Mouse (Mus musculus): Measurements from ENCODE around the gene Taf10.

Taf10 gene

DNA sequence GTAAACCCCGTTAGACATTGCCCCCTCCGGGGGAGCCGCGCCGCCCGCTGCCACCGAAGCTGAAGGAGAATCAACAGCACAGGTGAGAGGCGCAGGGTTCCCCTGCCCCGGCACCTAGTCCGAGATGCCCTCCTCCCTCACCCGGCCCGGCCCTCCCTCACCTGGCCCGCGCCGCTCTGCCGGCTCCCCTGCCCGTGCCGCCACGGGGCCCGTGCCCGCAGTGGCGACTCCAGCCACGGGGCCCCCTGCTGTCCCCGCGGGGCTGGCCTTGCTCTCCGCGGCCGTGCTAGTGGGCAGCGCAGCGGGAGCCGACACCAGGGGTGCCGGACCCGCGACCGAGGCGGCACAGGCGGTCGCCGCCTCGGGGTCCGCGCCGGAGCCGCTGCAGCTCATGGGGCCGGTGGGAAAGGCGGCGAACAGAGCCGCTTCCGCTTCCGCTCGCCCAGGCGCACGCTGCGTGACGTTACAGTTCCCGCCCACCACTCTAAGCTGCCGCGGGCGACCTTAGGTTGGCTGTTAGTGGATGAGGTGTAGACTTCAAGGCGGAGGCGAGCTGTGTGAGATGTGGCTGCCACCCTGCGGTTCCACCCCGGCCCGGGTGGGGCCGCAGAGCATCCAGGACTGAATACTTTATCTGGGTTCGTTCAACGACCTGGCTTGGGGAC lies at the start of gene Taf10:
Gene Taf10, minus strand, starts transcription at position 436 of the 665 bp plus-strand sequence.
- DNase-seq (ENCODE audit: low read depth, low spot score) = peak; percentile 95

GRCm38 (mm10) chr7:105793701-105794100 lies 49.5 kb upstream of the Taf10 start:
- no peak for DNase-seq (ENCODE audit: low read depth, low spot score)

- no peak for DNase-seq (ENCODE audit: low read depth, low spot score)
These were observed 47.0 kb upstream of the Taf10 start for GRCm38 (mm10) chr7:105791147-105791546.

GRCm38 (mm10) chr7:105787285-105788140 lies 43.4 kb upstream of the Taf10 start, which contains the start of gene Dchs1:
Gene Dchs1, minus strand, starts transcription at chr7:105787654.
- DNase-seq (ENCODE audit: low read depth, low spot score) = no peak

GRCm38 (mm10) chr7:105786506-105787284 lies 42.5 kb upstream of the Taf10 start:
- no peak for DNase-seq (ENCODE audit: low read depth, low spot score)

DNA sequence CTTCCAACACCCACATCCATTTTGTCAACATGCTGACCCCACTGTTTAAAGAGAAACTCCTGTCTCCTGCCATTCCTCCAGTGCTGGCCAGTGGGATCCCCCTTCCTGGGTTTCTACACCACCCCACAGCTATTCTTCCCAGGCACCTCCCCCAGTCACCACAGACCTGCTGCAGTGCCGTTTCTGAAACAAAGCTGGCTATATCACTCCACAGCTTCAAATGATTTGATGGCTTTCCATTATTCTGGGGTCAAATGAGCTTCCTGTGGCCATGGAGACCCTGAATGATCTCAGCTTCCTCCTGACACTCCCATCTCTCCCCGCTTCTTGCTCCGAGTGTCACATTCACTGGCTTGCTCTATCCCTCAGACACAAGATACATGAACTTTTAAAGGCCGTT lies 40.4 kb upstream of the Taf10 start:
- DNase-seq (ENCODE audit: low read depth, low spot score) = no peak

- DNase-seq (ENCODE audit: low read depth, low spot score) = no peak
These were observed 39.7 kb upstream of the Taf10 start for GRCm38 (mm10) chr7:105783861-105784260.

DNA sequence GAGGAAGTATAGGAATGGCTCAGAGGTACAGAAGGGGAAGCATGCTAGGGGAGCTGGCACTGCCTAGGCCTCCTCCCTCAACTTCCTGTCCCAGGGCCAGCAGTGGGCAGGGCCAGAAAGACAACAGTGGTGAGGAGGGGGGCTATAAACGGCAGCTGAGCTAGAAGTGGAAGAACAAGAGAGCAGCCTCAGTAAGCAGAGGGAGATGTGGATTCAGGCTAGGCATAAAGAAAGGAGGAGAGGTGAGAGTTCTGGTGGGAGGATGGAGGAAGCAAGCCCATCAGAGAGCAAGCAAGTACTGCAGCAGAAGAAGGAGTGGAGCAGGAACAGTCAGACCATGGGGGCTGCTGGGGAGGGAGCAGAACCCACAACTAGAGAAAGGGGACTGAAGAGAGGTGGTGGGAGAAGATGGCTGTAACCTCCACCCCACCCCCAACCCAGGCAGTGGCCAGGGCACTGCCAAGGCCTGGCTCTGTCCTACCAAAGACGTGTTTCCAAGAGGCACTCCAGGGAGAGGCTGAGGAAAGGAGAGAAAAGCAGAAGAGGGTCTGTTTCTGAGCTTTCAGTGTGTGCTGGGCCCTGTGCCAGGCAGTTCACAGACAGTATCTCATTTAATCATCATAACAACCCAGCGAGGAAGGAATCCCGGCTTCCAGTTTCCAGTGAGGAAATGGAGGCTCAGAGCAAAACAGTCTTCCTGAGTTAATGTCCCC lies 34.5 kb upstream of the Taf10 start:
- DNase-seq (ENCODE audit: low read depth, low spot score) = no peak

GRCm38 (mm10) chr7:105777797-105778552 lies 33.8 kb upstream of the Taf10 start:
- no peak for DNase-seq (ENCODE audit: low read depth, low spot score)

- DNase-seq (ENCODE audit: low read depth, low spot score) = no peak
These were observed 33.2 kb upstream of the Taf10 start for GRCm38 (mm10) chr7:105777316-105777715.

GRCm38 (mm10) chr7:105776026-105776425 lies 31.9 kb upstream of the Taf10 start:
- no peak for DNase-seq (ENCODE audit: low read depth, low spot score)

DNA sequence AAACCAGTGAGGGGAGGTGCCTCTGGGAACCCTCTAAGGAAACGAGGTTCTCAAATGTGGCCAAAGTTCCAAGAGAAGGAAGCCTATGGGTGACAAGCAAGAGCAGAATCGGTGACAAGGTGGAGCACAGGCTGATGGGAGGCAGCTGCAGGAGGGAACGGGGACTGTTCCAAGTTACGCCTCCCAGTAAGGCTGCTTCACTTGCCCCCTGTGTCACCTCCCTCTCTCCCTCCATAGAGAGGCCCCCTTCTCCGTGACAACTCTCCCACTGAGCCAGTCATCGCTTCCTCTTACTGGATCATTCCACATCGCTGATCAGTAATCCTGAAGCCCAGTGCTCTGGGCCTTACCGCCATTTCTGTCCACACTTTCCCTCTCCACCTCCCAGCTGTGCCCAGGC lies 30.5 kb upstream of the Taf10 start:
- no peak for DNase-seq (ENCODE audit: low read depth, low spot score)

DNA sequence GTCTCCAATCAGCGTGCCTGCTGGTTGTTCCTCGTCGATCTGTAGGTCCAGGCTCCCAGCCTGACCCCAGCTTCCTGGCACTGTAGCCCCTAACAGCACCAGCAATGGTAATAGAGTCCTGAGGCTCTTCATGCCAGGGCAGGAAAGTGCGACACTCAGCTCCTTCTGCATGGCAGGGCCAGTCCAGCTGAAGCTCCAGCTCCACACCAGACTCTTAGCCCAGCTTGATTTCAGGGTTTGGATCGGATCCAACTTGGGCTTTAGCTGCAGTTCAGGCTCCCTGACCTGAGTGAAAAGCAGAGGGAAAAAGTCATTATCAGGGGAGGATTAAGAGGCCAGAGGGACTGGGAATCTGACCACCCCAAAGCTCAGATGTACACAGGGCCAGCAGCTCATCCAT lies 28.9 kb upstream of the Taf10 start:
- DNase-seq (ENCODE audit: low read depth, low spot score) = no peak

GRCm38 (mm10) chr7:105772331-105772730 lies 28.2 kb upstream of the Taf10 start:
- DNase-seq (ENCODE audit: low read depth, low spot score) = no peak

- no peak for DNase-seq (ENCODE audit: low read depth, low spot score)
These were observed 25.8 kb upstream of the Taf10 start for GRCm38 (mm10) chr7:105769959-105770358.

- DNase-seq (ENCODE audit: low read depth, low spot score) = no peak
These were observed 23.6 kb upstream of the Taf10 start for GRCm38 (mm10) chr7:105767729-105768165.

DNA sequence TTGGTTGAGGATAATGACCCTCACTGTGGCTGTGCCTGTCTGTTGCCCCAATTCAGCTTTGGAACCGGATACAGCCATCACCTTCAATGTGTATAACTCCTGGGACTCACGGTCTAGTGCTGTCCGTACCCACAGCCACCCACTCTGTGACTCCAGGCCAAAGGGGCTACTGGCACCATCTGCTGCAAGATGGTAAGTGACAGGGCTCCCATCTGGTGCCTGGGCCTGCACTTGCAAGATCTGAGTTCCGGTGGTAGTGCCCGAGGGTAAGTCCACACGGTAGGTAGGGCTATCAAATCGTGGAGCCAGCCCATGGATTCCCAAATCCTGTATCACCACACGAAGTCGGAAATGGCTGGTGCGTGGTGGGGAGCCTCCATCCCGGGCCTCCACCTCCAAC lies 20.2 kb upstream of the Taf10 start:
- no peak for DNase-seq (ENCODE audit: low read depth, low spot score)

DNA sequence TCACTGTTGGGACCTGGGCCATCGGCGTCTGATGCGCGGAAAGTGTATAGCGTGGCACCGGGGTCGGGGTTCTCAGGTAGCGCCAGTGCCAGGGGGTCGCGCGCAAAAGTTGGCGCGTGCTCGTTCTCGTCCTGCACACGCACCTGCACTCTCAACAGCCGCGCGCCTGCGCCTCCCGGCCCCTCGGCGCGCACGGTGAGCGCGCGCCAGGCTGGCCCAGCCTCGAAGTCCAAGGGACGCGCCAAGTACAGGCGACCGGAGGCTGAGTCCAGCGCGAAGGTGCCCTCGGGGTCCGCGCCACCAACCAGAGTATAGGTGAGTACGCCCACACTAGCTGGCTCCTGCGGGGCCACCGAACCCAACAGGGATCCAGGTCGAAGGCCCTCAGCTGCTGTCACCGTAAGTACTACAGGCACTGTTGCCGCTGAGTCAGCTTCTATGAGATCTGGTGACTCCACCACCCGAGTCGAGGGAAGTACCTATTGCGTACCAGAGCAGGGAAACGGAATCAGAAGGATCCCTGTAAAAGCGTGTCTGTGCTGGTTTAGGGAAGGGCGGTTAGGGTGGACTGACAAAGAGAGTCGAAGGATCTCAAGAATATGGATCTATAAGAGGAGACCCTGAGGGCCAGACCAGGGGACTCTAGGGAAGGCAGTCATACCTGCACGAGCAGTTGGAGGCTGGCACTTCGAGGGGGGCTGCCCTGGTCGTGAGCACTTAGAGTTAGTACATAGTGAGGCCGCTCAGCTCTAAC lies 18.5 kb upstream of the Taf10 start:
- DNase-seq (ENCODE audit: low read depth, low spot score) = no peak

DNA sequence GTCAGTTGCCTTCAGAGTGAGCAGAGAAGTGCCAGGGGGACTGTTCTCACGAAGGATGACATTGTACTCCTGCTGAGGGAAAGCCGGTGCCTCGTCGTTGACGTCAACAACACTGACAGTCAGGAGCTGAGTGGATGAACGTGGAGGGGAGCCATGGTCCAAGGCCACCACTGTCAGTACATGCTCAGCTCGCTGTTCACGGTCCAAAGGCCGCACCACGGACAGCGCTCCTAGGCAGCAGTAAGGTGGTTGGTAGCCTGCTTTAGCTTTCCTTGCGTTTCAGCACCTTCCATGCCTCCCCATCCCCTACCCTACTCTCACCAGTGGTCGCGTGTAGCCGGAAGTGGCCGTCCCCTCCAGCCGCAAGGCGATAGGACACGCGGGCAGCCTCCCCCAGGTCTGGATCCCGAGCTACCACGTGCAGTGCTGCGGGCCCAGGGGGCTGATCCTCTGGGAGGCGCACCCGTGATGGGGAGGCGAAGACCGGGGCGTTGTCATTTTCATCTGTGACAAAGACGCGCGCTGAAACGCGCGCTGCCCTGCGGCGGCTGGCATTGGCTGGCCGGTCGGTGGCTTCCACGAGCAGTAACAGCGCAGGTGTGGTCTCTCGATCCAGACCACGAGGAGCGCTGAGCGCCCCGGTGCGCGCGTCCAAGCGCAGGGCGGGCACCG lies 17.8 kb upstream of the Taf10 start:
- DNase-seq (ENCODE audit: low read depth, low spot score) = peak; percentile 58

Measured in ES-CJ7 (cell line).